Mouse (Mus musculus): ENCODE data around the gene Msi2.

DNA sequence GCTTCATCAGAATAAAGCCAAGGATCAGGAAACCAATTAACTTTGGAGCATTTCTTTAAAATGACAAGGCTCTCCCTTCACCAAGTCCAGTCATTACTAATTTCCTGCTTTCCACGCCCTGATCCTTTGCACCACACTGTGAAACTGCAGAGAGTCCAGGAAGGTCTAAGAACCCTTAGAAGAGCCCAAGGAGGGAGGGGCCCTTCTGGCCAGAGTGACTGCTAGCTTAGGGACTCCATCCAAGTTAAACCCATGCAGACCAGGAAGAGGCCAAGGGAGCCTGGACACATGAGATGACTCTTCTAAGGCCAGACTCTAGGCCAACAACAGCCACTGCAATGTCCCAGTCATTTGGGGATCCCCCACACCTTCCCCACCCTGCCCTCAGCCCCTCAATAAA, 83.7 kb downstream of the Msi2 start:
- TF ChIP-seq CTCF (IDR thresholded peaks at IDR 0.05; ENCODE audit: low read depth): no peak
- no peak for TF ChIP-seq EP300 (IDR thresholded peaks at IDR 0.05; ENCODE audit: low read depth)
